Mouse (Mus musculus): ENCODE measurements around the gene Nid1. TPM values are rescaled to one million over a fixed set of nuclear protein-coding genes. Genes with fewer than 3 reads are reported as not detected.
"Not testable (repeated sequence)": the region's sequence is repeated elsewhere in the genome, so short reads cannot be mapped to it uniquely, and the experiment has no call there.

Gene Nid1
- polyA plus RNA-seq, 1 experiment = 39.3 TPM

DNA sequence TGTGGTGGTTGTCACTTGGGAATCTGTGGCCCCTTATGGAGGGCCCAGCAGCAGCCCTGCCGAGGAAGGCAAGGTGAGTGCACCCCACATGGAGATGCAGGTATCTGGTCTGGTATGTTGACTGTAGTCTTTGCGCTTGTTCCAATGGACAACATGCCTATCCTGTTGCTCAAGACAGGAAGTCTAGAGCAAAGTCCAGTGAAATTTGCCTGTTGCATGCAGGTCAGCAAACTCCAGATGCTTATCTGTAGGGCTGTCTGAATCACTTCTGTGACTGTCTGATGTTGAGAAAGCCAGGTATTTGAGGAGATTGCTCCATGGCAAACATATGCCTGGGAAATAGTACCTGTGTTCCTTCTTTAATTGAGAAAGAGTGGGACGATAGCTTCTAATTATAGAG lies 26.6 kb downstream of the Nid1 start:
- Histone ChIP-seq H3K4me1 (ENCODE audit: control insufficient read depth, insufficient read depth, insufficient read length) (no peaks in the 10 kb centered on the region), H3K4me3 (ENCODE audit: extremely low read depth, insufficient read depth, insufficient read length) (no peak overlapping the region), H3K36me3 (ENCODE audit: control insufficient read depth, insufficient read depth, low read length) (no peaks in the 10 kb centered on the region), H3K27me3 (ENCODE audit: control insufficient read depth, insufficient read depth, low read length) (no peaks in the 10 kb centered on the region), H3K27ac (ENCODE audit: insufficient read depth, low read length) (no peak overlapping the region)
- TF ChIP-seq CTCF (IDR thresholded peaks at IDR 0.05; ENCODE audit: extremely low read depth, insufficient read depth, insufficient read length, insufficient replicate concordance) = no peak
- TF ChIP-seq POLR2A (IDR thresholded peaks at IDR 0.05; ENCODE audit: low read depth, low read length) = no peak
- DNase-seq (ENCODE audit: low read depth in 1 of 2, low spot score in 2 of 2) = no peak
- WGBS = 92% methylated on average over 3 of the region's 3 CpGs

DNA sequence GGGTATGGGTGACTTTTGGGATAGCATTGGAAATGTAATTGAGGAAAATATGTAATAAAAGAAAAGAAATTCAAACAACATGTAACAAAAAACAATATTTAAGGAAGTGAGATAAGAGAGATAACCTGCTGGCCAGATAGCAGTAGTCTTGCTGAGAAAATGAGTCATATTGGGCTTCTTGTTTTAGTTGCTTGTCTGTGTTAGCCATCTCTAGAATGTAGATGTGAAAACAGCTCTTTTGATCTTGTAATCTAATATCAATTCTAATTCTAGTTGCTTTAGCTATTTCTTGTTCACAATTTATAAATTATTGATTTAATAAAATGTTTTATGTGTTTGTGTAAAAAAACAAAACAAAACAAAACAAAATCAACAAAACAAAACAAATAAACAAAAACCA lies 29.9 kb downstream of the Nid1 start:
- H3K4me1 ChIP-seq (ENCODE audit: control insufficient read depth, insufficient read depth, insufficient read length); H3K36me3 ChIP-seq (ENCODE audit: control insufficient read depth, insufficient read depth, low read length); H3K27me3 ChIP-seq (ENCODE audit: control insufficient read depth, insufficient read depth, low read length); H3K27ac ChIP-seq (ENCODE audit: insufficient read depth, low read length); DNase-seq (ENCODE audit: low read depth in 1 of 2, low spot score in 2 of 2); H3K4me3 ChIP-seq (ENCODE audit: extremely low read depth, insufficient read depth, insufficient read length): not testable (repeated sequence)

DNA sequence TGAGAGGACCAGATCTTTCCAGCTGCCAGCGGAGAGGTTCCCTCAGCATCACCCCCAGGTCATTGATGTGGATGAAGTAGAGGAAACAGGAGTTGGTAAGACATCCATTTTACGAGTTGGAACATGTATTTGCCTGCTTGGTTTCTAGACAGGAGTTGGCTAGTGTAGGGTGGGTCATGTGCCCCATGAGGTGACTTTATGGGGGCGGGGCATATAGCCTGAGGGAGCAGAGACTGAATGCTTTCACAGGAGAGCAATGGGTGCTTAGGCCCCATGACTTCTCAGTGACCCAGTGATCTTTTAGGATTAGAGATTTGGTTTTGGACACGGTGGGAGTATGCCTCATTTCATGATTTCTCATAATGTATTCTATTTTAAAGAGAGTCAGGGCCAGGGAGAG lies 31.2 kb downstream of the Nid1 start:
- Histone ChIP-seq H3K27me3 (ENCODE audit: control insufficient read depth, insufficient read depth, low read length) (no peaks in the 10 kb centered on the region), H3K4me3 (ENCODE audit: extremely low read depth, insufficient read depth, insufficient read length) (no peak overlapping the region), H3K36me3 (ENCODE audit: control insufficient read depth, insufficient read depth, low read length) (no peaks in the 10 kb centered on the region), H3K4me1 (ENCODE audit: control insufficient read depth, insufficient read depth, insufficient read length) (no peaks in the 10 kb centered on the region), H3K27ac (ENCODE audit: insufficient read depth, low read length) (no peak overlapping the region)
- TF ChIP-seq CTCF (IDR thresholded peaks at IDR 0.05; ENCODE audit: extremely low read depth, insufficient read depth, insufficient read length, insufficient replicate concordance) = no peak
- TF ChIP-seq POLR2A (IDR thresholded peaks at IDR 0.05; ENCODE audit: low read depth, low read length) = no peak
- WGBS = 87% methylated on average over 4 of the region's 4 CpGs
- DNase-seq (ENCODE audit: low read depth in 1 of 2, low spot score in 2 of 2) = no peak

DNA sequence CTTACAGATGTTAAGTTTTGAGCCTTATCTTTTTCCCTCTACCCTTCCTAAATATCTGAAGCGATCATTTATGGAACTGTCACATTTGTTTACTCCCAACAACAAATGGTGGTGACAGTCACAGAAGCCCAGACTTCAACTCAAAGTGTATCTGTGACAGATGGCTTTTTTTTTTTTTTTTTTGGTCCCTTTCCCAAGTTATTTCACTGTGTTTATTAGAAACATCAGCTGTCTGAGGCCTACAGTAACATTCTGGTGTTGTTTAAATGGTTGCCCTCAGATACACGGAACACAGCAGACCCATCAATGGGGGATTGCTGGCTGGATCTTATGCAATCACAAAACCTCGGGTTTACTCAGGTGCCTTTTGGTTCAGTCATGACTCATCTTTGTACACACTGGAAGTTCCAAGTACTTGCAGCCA lies 34.0 kb downstream of the Nid1 start:
- H3K27ac ChIP-seq (ENCODE audit: insufficient read depth, low read length) = no peak overlapping the region
- no peak for TF ChIP-seq POLR2A (IDR thresholded peaks at IDR 0.05; ENCODE audit: low read depth, low read length)
- TF ChIP-seq CTCF (IDR thresholded peaks at IDR 0.05; ENCODE audit: extremely low read depth, insufficient read depth, insufficient read length, insufficient replicate concordance) = no peak
- H3K27me3 ChIP-seq (ENCODE audit: control insufficient read depth, insufficient read depth, low read length) = no peaks in the 10 kb centered on the region
- 73% methylated on average over 3 of the region's 3 CpGs for WGBS
- no peak for DNase-seq (ENCODE audit: low read depth in 1 of 2, low spot score in 2 of 2)
- H3K4me3 ChIP-seq (ENCODE audit: extremely low read depth, insufficient read depth, insufficient read length) = no peak overlapping the region
- no peaks in the 10 kb centered on the region for H3K36me3 ChIP-seq (ENCODE audit: control insufficient read depth, insufficient read depth, low read length)
- no peaks in the 10 kb centered on the region for H3K4me1 ChIP-seq (ENCODE audit: control insufficient read depth, insufficient read depth, insufficient read length)

DNA sequence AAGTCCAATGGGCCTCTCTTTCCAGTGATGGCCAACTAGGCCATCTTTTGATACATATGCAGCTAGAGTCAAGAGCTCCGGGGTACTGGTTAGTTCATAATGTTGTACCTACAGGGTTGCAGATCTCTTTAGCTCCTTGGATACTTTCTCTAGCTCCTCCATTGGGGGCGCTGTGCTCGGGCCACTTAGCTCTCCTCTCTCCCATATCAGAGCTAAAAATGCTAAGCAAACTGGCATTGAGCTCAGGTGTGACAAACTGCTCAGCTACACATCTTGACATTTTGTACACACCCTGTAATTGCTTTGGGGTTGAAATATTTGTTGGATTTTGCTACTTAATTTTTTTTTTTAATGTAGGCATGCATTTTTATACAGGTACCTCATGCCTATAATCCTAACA lies 37.1 kb downstream of the Nid1 start:
- H3K27ac ChIP-seq (ENCODE audit: insufficient read depth, low read length); H3K36me3 ChIP-seq (ENCODE audit: control insufficient read depth, insufficient read depth, low read length); H3K4me3 ChIP-seq (ENCODE audit: extremely low read depth, insufficient read depth, insufficient read length); DNase-seq (ENCODE audit: low read depth in 1 of 2, low spot score in 2 of 2); H3K4me1 ChIP-seq (ENCODE audit: control insufficient read depth, insufficient read depth, insufficient read length); H3K27me3 ChIP-seq (ENCODE audit: control insufficient read depth, insufficient read depth, low read length): not testable (repeated sequence)
- 82% methylated on average over 3 of the region's 3 CpGs for WGBS

DNA sequence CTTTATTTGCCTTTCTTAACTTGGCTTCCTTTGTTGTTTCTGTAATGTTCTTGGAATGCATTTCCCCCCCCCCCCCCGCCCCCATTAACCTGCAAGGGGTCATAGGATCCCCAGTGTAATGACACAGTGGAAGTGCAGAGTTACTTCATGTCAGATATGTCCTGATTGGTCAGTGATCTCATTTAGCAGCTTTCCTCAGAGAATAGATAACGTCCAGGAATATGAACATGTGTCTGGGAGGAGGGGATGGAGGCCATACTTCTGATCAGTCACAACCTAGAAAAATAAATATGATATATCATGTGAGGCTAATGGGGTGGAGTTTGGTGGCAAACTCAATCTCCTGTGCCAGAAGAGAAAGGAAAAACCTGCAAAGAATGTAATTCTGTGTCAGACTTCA lies 37.6 kb downstream of the Nid1 start:
- no peak for TF ChIP-seq POLR2A (IDR thresholded peaks at IDR 0.05; ENCODE audit: low read depth, low read length)
- no peak for TF ChIP-seq CTCF (IDR thresholded peaks at IDR 0.05; ENCODE audit: extremely low read depth, insufficient read depth, insufficient read length, insufficient replicate concordance)
- DNase-seq (ENCODE audit: low read depth in 1 of 2, low spot score in 2 of 2) = no peak
- 76% methylated on average over 2 of the region's 2 CpGs for WGBS
- H3K27me3 ChIP-seq (ENCODE audit: control insufficient read depth, insufficient read depth, low read length) = no peaks in the 10 kb centered on the region
- H3K4me3 ChIP-seq (ENCODE audit: extremely low read depth, insufficient read depth, insufficient read length) = no peak overlapping the region
- no peak overlapping the region for H3K27ac ChIP-seq (ENCODE audit: insufficient read depth, low read length)
- no peaks in the 10 kb centered on the region for H3K4me1 ChIP-seq (ENCODE audit: control insufficient read depth, insufficient read depth, insufficient read length)
- H3K36me3 ChIP-seq (ENCODE audit: control insufficient read depth, insufficient read depth, low read length) = no peaks in the 10 kb centered on the region

DNA sequence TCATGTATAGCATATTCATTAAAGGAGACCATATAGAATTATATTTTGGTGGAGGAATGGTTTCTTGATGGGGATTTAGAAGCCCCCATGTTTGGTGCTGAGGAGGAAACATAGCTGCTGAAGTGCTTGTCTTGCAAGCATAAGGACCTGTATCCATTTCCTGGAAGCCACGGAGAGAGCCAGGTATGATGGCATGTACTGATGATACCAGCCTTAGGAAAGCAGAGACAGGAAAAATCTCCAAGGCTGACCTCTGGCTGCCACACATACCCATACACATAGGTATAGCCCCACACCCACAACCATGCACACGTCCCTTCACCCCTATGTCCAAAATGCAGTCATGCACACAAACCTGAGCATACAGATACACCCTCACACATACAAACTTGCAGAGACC lies 39.2 kb downstream of the Nid1 start:
- 87% methylated on average over 2 of the region's 2 CpGs for WGBS
- H3K4me1 ChIP-seq (ENCODE audit: control insufficient read depth, insufficient read depth, insufficient read length) = no peaks in the 10 kb centered on the region
- DNase-seq (ENCODE audit: low read depth in 1 of 2, low spot score in 2 of 2) = no peak
- TF ChIP-seq CTCF (IDR thresholded peaks at IDR 0.05; ENCODE audit: extremely low read depth, insufficient read depth, insufficient read length, insufficient replicate concordance) = no peak
- TF ChIP-seq POLR2A (IDR thresholded peaks at IDR 0.05; ENCODE audit: low read depth, low read length) = no peak
- no peak overlapping the region for H3K4me3 ChIP-seq (ENCODE audit: extremely low read depth, insufficient read depth, insufficient read length)
- no peaks in the 10 kb centered on the region for H3K36me3 ChIP-seq (ENCODE audit: control insufficient read depth, insufficient read depth, low read length)
- no peak overlapping the region for H3K27ac ChIP-seq (ENCODE audit: insufficient read depth, low read length)
- no peaks in the 10 kb centered on the region for H3K27me3 ChIP-seq (ENCODE audit: control insufficient read depth, insufficient read depth, low read length)

DNA sequence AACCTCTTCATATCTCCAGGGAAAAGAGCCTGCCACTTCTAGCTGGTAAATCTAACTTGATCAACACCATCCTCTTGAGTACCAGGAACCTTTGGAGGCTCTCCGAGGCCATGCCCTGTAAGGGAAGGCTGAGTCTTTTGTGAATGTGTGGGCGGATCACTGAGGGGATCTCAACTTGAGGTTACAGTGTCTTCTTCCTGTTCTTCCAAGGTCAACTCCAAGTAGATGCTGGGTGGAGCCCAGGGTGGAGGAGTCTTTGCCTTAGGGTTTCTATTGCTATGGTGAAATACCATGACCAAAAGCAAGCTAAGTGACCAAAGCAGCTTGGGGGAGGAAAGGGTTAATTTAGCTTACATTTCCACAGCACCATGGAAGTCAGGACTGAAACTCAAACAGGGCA lies 39.7 kb downstream of the Nid1 start:
- no peaks in the 10 kb centered on the region for H3K27me3 ChIP-seq (ENCODE audit: control insufficient read depth, insufficient read depth, low read length)
- H3K4me1 ChIP-seq (ENCODE audit: control insufficient read depth, insufficient read depth, insufficient read length) = no peaks in the 10 kb centered on the region
- TF ChIP-seq POLR2A (IDR thresholded peaks at IDR 0.05; ENCODE audit: low read depth, low read length) (no peak), CTCF (IDR thresholded peaks at IDR 0.05; ENCODE audit: extremely low read depth, insufficient read depth, insufficient read length, insufficient replicate concordance) (no peak)
- DNase-seq (ENCODE audit: low read depth in 1 of 2, low spot score in 2 of 2) = no peak
- H3K4me3 ChIP-seq (ENCODE audit: extremely low read depth, insufficient read depth, insufficient read length) = no peak overlapping the region
- no peaks in the 10 kb centered on the region for H3K36me3 ChIP-seq (ENCODE audit: control insufficient read depth, insufficient read depth, low read length)
- no peak overlapping the region for H3K27ac ChIP-seq (ENCODE audit: insufficient read depth, low read length)
- WGBS = 82% methylated on average over 2 of the region's 2 CpGs

Measured in spleen, adult 2 months (tissue).